Mouse (Mus musculus): ENCODE measurements around the gene Mrpl11. TPM values are rescaled to one million over a fixed set of nuclear protein-coding genes. Genes with fewer than 3 reads are reported as not detected.
A peak's percentile ranks its signal among the peaks of the same experiment; 100 is the strongest.
"Not testable (repeated sequence)": the region's sequence is repeated elsewhere in the genome, so short reads cannot be mapped to it uniquely, and the experiment has no call there.

Mrpl11 gene
- polyA plus RNA-seq, 1 experiment from 2014 or later: 95.8 TPM

DNA sequence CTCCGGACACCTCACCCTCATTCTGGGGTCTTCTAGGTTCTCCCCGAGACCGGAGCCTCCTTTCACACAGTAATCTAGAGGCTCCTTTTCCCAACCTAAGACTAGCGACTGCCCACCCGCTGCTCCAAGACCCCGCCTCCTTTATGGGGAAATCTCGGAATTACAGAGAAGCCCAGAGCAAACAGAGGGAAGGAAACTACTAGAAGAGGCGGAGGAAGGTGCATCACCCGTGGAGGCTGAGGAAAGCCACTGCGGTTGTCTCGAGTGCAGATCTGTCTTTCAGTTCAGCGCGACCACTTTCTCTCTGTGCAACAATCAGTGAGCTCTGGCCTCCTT, 18.7 kb upstream of the Mrpl11 start:
- Histone ChIP-seq H3K9me3 (no peaks in the 10 kb centered on the region), H3K27me3 (replicated peaks) (0 out of 2 replicates have a peak, but pooled peaks cover 4% of the 10 kb centered on the region), H3K4me1 (0 out of 2 replicates have a peak, but pooled peaks cover 5% of the 10 kb centered on the region), H3K36me3 (no peaks in the 10 kb centered on the region), H3K4me3 (replicated peaks) (peak overlapping the region; percentile 66), H3K9ac (no peak overlapping the region), H3K27ac (no peak overlapping the region), H3K4me2 (peak overlapping the region; percentile 96)
- ATAC-seq (ENCODE audit: insufficient read depth, low FRiP score, low read depth): peak; percentile 44; the same call in 1 of the 2 replicates
- WGBS: 6% methylated on average over 13 of the region's 13 CpGs

DNA sequence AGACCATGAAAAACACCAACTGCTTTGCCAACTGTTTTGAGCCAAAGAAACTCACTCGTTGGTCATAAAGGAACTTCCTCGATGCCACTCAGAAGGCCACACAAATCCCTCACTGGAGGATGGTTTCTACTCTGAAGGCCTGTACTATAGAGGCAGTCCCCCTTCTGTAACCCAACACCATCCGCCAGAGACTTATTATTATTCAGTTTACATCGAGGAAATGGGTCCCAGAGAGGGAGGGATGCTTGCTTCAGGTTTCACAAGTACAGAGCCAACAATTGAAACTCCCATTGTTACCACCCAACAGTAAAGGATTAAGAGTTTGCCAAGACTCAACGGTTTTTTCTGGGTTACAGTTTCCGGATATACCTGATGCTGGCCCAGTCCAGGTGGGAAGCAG, 16.4 kb upstream of the Mrpl11 start:
- H3K9me3 ChIP-seq: no peaks in the 10 kb centered on the region

DNA sequence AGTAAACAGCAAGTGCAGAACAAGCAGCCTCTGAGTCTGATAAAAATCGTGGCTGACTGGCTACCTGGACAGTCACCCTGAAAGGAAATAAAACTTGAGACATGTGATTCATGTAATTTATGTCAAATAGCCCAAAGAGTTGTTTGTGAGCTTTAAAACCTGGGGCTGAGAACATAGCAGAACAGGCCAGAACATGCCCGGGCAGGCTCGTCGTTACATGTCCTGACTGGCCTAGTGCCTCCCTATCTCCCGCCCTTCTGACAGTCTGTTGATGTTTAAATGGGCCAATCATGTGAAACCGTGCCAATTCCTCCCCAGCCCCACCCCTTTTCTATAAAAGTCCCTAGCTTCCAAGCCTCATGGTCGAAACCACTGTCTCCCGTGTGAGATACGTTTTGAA, 13.3 kb upstream of the Mrpl11 start:
- H3K4me3 ChIP-seq (replicated peaks); H3K4me2 ChIP-seq; H3K4me1 ChIP-seq; H3K9ac ChIP-seq; ATAC-seq (ENCODE audit: insufficient read depth, low FRiP score, low read depth); H3K36me3 ChIP-seq; H3K9me3 ChIP-seq; H3K27me3 ChIP-seq (replicated peaks); H3K27ac ChIP-seq: not testable (repeated sequence)
- 79% methylated on average over 9 of the region's 9 CpGs for WGBS

More for the DNA sequence above, 16.4 kb upstream of the Mrpl11 start:
- Histone ChIP-seq H3K4me2 (no peak overlapping the region), H3K9ac (no peak overlapping the region), H3K36me3 (no peaks in the 10 kb centered on the region), H3K27me3 (replicated peaks) (0 out of 2 replicates have a peak, but pooled peaks cover 4% of the 10 kb centered on the region), H3K4me1 (0 out of 2 replicates have a peak, but pooled peaks cover 5% of the 10 kb centered on the region), H3K4me3 (replicated peaks) (no peak overlapping the region), H3K27ac (no peak overlapping the region)
- no peak for ATAC-seq (ENCODE audit: insufficient read depth, low FRiP score, low read depth)
- 44% methylated on average over 6 of the region's 6 CpGs for whole genome bisulfite sequencing

DNA sequence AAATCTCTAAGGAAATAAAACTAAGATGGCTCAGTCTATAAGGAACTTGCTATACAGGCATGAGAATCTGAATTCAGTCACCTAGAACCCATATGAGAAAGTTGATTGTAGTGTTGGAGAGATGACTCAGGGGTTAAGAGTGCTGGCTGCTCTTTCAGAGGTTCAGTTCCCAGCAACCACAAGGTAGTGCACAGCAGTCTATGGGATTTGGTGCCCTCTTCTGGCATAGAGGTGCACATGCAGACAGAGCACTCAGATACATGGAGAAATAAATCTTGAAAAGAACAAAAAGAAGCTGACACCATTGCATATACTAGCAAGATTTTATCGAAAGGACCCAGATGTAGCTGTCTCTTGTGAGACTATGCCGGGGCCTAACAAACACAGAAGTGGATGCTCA, 6.3 kb downstream of the Mrpl11 start:
- ATAC-seq (ENCODE audit: insufficient read depth, low FRiP score, low read depth): no peak
- peaks cover 10% of the 10 kb centered on the region for H3K36me3 ChIP-seq

DNA sequence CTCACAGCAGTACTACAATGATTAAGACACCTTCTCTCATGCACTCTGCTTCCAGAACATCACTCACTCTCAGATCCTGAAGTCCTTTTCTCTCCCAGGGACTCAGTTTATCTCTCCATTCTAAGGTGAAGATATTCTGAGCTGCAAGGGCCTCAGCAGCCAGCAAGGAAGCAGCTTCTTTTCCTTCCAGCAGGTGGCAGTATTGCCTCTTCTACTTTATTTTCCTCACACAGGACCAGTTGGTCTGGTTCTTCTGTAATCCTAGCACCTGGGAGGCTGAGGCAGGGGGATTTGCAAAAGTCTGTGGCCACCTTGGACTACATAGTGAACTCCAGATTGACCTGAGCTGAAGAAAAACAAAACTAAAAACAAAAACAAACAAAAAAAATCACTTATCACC, 19.8 kb downstream of the Mrpl11 start:
- Histone ChIP-seq H3K9me3 (no peaks in the 10 kb centered on the region), H3K27ac (no peak overlapping the region), H3K4me3 (replicated peaks) (no peak overlapping the region), H3K4me2 (no peak overlapping the region), H3K4me1 (no peaks in the 10 kb centered on the region), H3K9ac (no peak overlapping the region), H3K36me3 (no peaks in the 10 kb centered on the region), H3K27me3 (replicated peaks) (peaks cover 25% of the 10 kb centered on the region)
- no peak for ATAC-seq (ENCODE audit: insufficient read depth, low FRiP score, low read depth)

More for the DNA sequence above, 6.3 kb downstream of the Mrpl11 start:
- Histone ChIP-seq H3K4me1 (no peaks in the 10 kb centered on the region), H3K27me3 (replicated peaks) (no peaks in the 10 kb centered on the region), H3K4me2 (no peak overlapping the region), H3K9ac (no peak overlapping the region), H3K27ac (no peak overlapping the region), H3K9me3 (no peaks in the 10 kb centered on the region), H3K4me3 (replicated peaks) (no peak overlapping the region)
- 61% methylated on average over 2 of the region's 2 CpGs for whole genome bisulfite sequencing

DNA sequence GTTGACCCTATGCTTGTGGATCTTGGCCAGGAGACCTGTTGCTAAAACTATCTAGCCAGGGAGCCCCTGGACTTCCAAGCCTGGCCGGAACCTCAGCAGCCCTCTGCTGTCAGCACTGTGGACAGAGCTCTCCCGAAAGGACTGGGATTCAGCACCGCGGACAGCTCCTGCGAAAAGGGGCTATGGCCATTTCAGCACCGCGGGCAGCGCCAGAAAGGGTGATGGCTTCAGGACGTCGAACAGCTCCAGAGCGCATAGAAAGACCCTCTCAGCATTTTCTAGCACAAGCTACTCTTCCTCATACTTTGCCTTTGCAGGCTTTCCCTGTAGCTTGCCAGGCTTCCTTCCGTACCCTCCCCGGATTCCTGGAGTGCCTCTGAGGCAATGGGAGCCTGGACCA, 27.1 kb downstream of the Mrpl11 start:
- Histone ChIP-seq H3K27me3 (replicated peaks) (peaks cover 39% of the 10 kb centered on the region), H3K4me3 (replicated peaks) (no peak overlapping the region), H3K9me3 (no peaks in the 10 kb centered on the region), H3K36me3 (no peaks in the 10 kb centered on the region), H3K4me1 (peaks cover 11% of the 10 kb centered on the region; the same call in 1 of the 2 replicates), H3K9ac (no peak overlapping the region), H3K4me2 (no peak overlapping the region), H3K27ac (no peak overlapping the region)
- ATAC-seq (ENCODE audit: insufficient read depth, low FRiP score, low read depth): peak; percentile 38; the same call in 1 of the 2 replicates
- 5% methylated on average over 13 of the region's 13 CpGs for WGBS

DNA sequence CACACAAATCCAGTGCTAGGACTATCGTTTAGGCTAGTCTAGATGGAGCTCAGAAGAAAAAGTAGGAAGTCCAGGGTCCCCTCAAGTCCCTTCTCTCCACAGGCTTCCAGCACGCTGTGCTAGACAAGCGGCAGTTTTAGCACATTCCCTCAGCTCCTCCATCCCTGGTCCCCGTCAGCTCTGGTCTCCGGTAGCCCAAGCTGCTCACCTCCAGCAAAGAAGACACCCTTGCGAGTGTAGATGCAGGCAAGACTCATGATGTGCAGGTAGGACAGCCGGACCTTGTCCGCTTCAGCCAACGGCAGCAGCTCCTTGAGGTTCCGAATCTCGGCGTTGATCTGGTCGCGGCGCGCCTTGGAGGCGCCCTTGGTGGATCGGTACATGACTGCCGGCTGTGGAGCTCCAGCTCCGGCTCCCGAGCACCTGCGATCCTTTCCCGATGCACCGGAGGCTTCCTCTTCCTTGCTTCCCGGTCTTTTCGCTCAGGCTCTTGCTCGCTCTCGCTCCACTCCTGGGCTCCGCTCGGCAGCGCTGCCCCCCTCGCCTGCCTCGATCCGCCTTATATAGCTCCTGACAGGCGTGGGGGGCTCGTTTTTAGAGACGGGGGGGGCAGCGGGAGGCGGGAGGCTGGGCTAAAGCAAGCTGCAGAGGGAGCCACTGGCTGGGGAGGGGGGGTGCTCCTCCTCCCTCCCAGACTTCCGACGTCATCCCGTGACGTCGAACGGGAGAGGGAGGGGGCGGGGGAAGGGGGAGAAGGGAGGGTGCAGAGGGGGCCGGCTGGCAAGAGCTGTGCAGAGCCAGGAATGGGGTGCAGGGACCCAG, 27.7 kb downstream of the Mrpl11 start:
- Histone ChIP-seq H3K9me3 (no peaks in the 10 kb centered on the region), H3K4me1 (peaks cover 11% of the 10 kb centered on the region; the same call in 1 of the 2 replicates), H3K27ac (no peak overlapping the region), H3K4me2 (no peak overlapping the region), H3K9ac (no peak overlapping the region), H3K27me3 (replicated peaks) (peaks cover 34% of the 10 kb centered on the region), H3K36me3 (no peaks in the 10 kb centered on the region), H3K4me3 (replicated peaks) (no peak overlapping the region; the same call in 1 of the 2 replicates)
- ATAC-seq (ENCODE audit: insufficient read depth, low FRiP score, low read depth): no peak
- WGBS: 25% methylated on average over 40 of the region's 47 CpGs

DNA sequence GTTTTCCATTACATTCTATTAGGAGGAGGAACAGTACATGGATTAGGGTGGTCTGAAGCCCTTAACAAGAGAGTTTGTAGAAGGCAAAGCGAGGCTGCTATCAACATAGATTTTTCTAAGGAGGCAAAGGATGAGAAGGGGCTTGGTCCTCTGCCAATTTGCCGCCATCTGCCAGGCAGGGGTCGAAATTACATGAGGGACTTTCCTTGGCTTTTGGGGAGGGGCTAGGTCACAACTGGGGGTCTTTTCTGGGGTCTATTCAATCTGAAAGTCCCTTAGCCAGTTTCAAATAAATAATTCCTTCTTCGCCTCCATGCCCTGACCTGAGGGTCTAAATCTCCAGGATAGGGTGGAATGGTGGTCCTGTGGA, 28.3 kb downstream of the Mrpl11 start, which contains the start of gene Npas4:
Gene Npas4, minus strand, starts transcription at position 61 of the 370 bp plus-strand sequence.
- Histone ChIP-seq H3K9me3 (no peaks in the 10 kb centered on the region), H3K4me2 (0 out of 2 replicates have a peak within 1 kb of the TSS, but pooled peaks have one; percentile 6), H3K4me1 (peaks cover 11% of the 10 kb centered on the region; the same call in 1 of the 2 replicates), H3K27ac (no peak within 1 kb of the TSS), H3K9ac (no peak within 1 kb of the TSS), H3K27me3 (replicated peaks) (peaks cover 34% of the 10 kb centered on the region), H3K36me3 (no peaks in the 10 kb centered on the region), H3K4me3 (replicated peaks) (no peak within 1 kb of the TSS; the same call in 1 of the 2 replicates)
- no peak for ATAC-seq (ENCODE audit: insufficient read depth, low FRiP score, low read depth)
- WGBS: 28% methylated on average over 4 of the region's 4 CpGs

DNA sequence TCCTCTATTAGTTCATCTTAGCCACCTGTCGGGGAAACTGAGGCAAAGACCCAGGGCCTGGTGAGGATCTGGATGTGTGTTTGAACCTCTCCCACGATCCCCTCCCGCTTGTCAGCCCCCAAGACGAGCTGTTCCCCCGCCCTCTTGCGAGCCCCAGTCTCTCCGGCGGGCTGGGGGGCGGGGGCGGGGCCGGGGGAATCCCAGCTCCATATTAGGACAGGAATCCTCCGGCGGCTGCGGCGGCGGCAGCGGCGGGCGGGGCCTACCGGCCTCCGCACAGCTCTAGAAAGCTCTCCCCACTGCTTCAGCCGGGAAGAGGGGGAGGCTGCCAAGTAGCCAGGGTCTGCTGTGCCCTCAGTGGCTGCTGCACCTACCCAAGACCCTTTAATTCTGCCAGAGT, 28.8 kb downstream of the Mrpl11 start:
- Histone ChIP-seq H3K36me3 (no peaks in the 10 kb centered on the region), H3K9me3 (no peaks in the 10 kb centered on the region), H3K4me1 (peaks cover 11% of the 10 kb centered on the region; the same call in 1 of the 2 replicates), H3K4me2 (0 out of 2 replicates have a peak overlapping the region, but pooled peaks have one; percentile 6), H3K9ac (no peak overlapping the region), H3K4me3 (replicated peaks) (no peak overlapping the region), H3K27ac (no peak overlapping the region), H3K27me3 (replicated peaks) (peaks cover 31% of the 10 kb centered on the region)
- WGBS: 2% methylated on average over 22 of the region's 22 CpGs
- ATAC-seq (ENCODE audit: insufficient read depth, low FRiP score, low read depth): no peak

DNA sequence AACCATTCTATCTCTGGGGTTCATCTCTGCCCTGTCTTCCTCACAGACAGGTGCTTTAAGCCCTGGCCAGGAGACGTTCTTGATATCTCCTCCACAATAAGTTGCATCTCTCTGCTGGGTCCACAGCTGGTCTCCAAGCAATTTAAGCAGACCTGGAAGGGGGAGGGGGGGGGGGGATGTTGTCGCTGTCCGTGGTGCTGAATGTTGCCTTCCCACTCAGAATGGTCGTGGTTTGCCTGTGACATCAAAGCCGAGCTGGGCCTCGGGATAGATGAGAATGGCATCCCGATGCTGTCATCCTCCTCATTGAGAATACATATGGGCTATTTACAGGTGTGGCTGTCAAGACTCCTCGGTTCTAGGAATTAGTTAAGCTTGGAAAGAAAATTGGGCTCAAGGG, 30.4 kb downstream of the Mrpl11 start:
- no peak overlapping the region for H3K4me2 ChIP-seq
- no peak for ATAC-seq (ENCODE audit: insufficient read depth, low FRiP score, low read depth)
- H3K9ac ChIP-seq: no peak overlapping the region
- H3K9me3 ChIP-seq: no peaks in the 10 kb centered on the region
- H3K36me3 ChIP-seq: no peaks in the 10 kb centered on the region
- H3K4me3 ChIP-seq (replicated peaks): no peak overlapping the region
- WGBS: 19% methylated on average over 8 of the region's 8 CpGs
- no peak overlapping the region for H3K27ac ChIP-seq
- H3K27me3 ChIP-seq (replicated peaks): peaks cover 27% of the 10 kb centered on the region
- peaks cover 11% of the 10 kb centered on the region; the same call in 1 of the 2 replicates for H3K4me1 ChIP-seq

DNA sequence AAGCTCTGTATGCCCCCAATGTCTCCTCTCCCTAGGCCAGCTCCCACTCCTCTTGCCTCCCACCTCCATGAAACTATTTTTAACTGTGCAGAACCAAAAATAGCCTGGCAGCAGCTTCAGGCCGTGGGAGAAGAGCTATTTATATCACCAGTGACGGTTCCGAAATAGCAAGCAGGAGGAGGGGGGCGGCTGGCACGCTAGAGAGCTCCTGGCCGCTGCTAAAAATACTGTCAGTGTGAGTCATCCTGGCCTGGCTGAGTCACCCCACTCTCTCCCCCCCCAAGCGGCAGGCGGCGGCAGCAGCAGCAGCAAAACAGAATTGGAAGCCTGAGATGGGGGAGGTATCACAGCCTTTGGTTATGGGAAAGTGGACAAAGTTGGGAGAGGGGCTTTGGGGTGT, 31.0 kb downstream of the Mrpl11 start:
- H3K9me3 ChIP-seq: no peaks in the 10 kb centered on the region
- H3K27me3 ChIP-seq (replicated peaks): peaks cover 27% of the 10 kb centered on the region
- H3K4me1 ChIP-seq: peaks cover 11% of the 10 kb centered on the region; the same call in 1 of the 2 replicates
- no peak overlapping the region for H3K27ac ChIP-seq
- H3K36me3 ChIP-seq: no peaks in the 10 kb centered on the region
- H3K4me2 ChIP-seq: no peak overlapping the region
- 2% methylated on average over 9 of the region's 9 CpGs for WGBS
- H3K4me3 ChIP-seq (replicated peaks): no peak overlapping the region
- peak; percentile 44; the same call in 1 of the 2 replicates for ATAC-seq (ENCODE audit: insufficient read depth, low FRiP score, low read depth)
- H3K9ac ChIP-seq: no peak overlapping the region

DNA sequence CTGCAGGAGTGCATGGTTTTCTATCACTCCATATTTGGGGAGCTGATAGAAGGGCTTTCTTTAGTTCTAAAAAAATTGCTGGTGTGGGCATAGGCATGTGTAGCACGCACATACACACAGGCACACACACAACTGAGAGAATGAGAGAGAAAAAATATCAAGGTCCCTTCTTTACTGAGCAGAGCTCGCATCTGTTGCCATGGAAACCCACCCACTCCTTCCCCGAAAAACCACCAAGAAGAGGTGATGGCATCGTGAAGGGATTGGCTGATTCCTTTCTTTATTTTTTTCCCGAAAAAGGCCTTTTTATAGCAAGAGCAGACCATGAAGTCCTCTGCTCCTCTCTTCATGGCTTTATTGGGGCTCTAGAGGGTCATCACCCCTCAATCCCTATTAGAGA, 32.1 kb downstream of the Mrpl11 start:
- no peaks in the 10 kb centered on the region for H3K36me3 ChIP-seq
- peaks cover 11% of the 10 kb centered on the region; the same call in 1 of the 2 replicates for H3K4me1 ChIP-seq
- H3K4me2 ChIP-seq: no peak overlapping the region
- no peak for ATAC-seq (ENCODE audit: insufficient read depth, low FRiP score, low read depth)
- H3K27me3 ChIP-seq (replicated peaks): peaks cover 27% of the 10 kb centered on the region
- no peak overlapping the region for H3K4me3 ChIP-seq (replicated peaks)
- WGBS: 65% methylated on average over 5 of the region's 5 CpGs
- H3K27ac ChIP-seq: no peak overlapping the region
- no peaks in the 10 kb centered on the region for H3K9me3 ChIP-seq
- H3K9ac ChIP-seq: no peak overlapping the region

All from stomach, embryonic 15.5 days (tissue).